Mouse (Mus musculus) embryonic fibroblast, embryonic 13.5 days (primary cell): ENCODE measurements at regions not wholly inside any gene's neighbourhood (a gene's known extent, or its start where the extent isn't known, plus 50 kb on each side); places are given as distances from the start of the nearest gene placed in this dataset.
A peak's percentile ranks its signal among the peaks of the same experiment; 100 is the strongest.

Experiments
- H3K27ac ChIP-seq: 2 replicates; pipeline ENCODE4 v1.5.1; 2012; ENCODE audit warnings: low read length, control low read depth, inconsistent platforms; ENCODE audit not compliant: insufficient read depth
- H3K4me1 ChIP-seq: 2 replicates; pipeline ENCODE4 v1.6.1; 2011; ENCODE audit warnings: low read length; ENCODE audit not compliant: control insufficient read depth, insufficient read depth
- H3K4me3 ChIP-seq: 2 replicates; pipeline ENCODE4 v1.5.1; 2011; ENCODE audit warnings: mild to moderate bottlenecking, control low read depth, low read length; ENCODE audit not compliant: insufficient read depth
- CTCF ChIP-seq: IDR thresholded peaks from 2 replicates; pipeline ENCODE4 v1.5.1; 2011; ENCODE audit warnings: mild to moderate bottlenecking, control low read depth, low read length, moderate library complexity, borderline replicate concordance; ENCODE audit not compliant: insufficient read depth
- POLR2A ChIP-seq: IDR thresholded peaks from 2 replicates; pipeline ENCODE4 v1.6.1; 2011; ENCODE audit warnings: low read depth, mild to moderate bottlenecking, control low read depth, low read length, moderate library complexity

DNA sequence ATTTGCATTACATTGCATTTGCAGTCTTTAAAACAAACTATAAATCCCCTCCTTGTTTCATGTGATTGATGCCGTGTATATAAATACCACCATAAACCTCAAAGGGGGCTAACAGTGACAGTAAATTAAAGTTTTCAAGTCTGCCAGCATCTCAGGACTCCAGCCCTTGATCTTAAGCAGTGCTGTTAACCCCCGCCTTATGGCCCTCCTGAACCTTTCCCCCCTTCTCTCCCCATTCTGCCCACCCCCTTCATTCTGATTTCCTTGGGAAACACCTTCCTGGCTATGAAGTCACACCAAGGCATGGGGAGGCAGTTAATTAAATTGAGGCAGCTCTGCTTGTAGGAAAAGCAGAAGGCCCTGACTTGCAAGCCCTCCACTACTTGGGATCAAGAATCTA lies 302.5 kb upstream of the Nr2f2 start:
- TF ChIP-seq POLR2A (no peak), CTCF (no peak)
- Histone ChIP-seq H3K4me3 (no peak overlapping the region), H3K27ac (no peak overlapping the region), H3K4me1 (no peaks in the 10 kb centered on the region)

DNA sequence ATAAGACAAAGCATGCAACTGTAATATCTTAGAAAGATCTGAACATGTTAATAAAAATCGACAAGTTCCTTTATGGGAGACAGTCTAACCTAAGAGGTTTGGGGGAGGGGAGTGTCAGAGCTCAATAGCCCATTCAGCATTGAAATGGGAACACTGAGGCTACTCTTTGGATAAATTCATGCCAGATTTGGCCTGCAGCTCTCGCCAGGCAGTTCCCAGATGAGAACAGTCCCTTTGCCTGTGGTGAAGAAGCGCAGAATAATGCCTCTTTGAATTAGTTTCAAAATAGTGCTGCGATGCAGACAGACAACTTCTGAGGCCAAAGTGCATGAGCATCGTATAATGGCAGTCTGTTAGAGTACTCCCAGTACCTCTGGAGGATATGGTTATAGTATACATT lies 293.6 kb upstream of the Nr2f2 start:
- Histone ChIP-seq H3K4me1 (no peaks in the 10 kb centered on the region), H3K27ac (no peak overlapping the region), H3K4me3 (no peak overlapping the region)
- no peak for TF ChIP-seq POLR2A
- no peak for TF ChIP-seq CTCF

DNA sequence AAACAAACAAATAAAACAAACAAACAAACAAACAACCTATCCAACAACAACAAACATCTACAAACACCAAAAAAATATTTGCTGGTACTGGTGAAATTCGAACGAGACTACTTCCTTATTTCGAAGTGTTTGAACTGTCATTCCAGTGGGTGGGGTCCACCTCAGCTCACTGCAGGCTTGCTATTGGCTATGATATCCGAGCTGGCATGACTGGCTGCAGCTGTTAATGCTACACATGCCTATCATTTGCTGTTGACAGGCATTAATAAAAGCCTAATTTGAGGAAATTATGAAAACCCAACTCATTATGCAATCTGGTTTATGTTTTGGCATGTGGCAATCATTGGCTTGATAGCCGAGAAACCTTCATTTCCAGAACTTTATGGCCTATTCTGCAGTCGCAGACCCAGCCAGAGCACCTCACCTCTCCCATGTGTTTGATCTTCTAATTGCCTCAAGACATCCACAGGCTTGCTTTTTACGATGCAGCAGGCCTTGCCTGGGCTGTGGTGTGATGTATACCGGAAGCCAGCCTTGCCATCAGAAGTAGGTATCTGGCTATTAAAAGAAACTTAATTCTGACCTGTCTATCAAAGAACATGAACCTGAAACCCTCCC lies 283.3 kb upstream of the Nr2f2 start:
- Histone ChIP-seq H3K4me3 (no peak overlapping the region), H3K4me1 (peaks cover 3% of the 10 kb centered on the region), H3K27ac (no peak overlapping the region)
- TF ChIP-seq CTCF (no peak), POLR2A (no peak)

DNA sequence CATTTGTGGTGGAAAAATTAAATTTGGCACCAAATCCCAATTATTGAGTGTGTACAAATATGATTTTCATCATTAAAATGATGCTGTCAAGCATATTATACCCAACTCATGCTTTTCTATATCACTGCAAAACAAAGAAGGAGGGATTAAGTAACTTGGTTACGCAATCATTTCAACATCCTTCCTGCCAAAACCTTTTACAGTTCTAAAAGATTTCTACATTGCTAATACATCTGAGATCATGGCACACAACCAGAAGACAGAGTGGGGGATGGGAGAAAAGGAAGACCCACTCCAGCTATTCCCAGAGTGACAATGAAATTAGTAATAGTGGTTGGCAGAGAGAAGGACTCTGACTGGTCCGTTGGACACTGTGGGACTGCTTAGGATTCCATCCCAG lies 280.3 kb upstream of the Nr2f2 start:
- Histone ChIP-seq H3K27ac (no peak overlapping the region), H3K4me3 (no peak overlapping the region), H3K4me1 (peaks cover 3% of the 10 kb centered on the region)
- TF ChIP-seq CTCF (no peak), POLR2A (no peak)

DNA sequence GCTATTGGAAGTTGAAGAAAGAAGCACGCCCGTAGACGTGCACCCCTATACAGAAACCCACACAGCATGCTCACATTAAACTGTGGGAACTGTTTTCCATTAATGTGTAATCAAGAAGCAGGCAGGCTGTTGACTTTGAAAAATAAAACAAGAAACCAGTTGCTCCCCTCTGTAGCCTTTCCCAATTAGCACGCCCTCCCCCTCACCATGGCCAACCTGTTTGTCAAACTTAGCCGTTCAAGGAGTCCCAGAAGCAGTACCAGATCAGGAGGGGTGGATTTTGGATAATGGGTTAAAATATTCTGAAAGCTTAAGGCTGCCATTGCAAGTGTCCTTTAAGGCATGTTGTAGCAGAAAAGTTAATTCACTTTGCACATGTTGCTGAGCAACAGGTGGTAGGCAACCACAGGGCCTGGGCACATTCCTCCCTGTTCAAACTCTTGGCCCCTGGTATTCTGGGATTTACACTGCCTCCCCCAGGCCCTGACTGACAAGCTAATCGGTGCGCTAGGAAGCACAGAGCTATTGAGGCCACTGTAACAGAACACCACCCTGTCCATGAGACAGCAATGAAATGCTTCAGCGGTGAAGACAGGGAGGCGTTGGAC lies 277.3 kb upstream of the Nr2f2 start:
- no peak overlapping the region for H3K27ac ChIP-seq
- TF ChIP-seq POLR2A (no peak), CTCF (no peak)
- H3K4me1 ChIP-seq, result peaks cover 3% of the 10 kb centered on the region
- no peak overlapping the region for H3K4me3 ChIP-seq

DNA sequence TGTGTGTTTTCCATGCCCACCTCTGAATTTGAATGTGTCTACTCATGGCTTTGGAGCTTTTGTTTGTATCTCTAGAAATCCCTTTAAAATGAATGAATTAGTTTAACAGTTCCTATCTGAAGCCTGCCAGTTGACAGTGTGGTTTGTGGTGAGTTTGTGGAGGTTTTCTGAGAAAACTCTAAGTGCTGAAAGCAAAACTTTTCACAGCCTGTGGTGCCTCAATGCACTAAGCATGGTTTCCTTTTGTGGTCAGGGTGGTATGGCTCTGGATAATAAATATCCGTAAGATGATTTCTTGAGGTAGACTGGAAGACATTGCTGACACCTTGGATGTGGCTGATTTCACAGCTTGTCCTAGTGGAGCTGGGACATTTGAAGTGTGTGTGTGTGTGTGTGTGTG lies 276.5 kb upstream of the Nr2f2 start:
- no peak overlapping the region for H3K27ac ChIP-seq

DNA sequence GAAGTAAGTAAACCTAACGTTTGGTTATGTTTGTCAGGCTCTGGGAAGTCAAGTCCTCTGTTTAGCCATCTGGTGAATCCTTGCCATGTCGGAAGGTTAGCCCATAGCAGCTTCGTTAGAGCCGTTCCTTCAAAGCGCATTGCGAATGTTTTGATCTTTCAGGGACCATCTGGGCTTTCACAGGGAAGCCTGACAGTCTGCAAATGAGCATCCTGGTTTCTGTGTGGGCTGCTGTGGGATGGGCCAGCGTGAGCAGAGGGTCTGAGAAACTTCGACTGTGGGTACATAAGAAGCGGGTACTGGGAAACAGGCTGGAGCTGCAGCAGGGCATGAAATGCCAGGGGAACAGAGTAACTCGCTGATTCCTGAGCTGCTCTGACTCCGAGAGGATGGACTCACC lies 274.7 kb upstream of the Nr2f2 start:
- Histone ChIP-seq H3K27ac (no peak overlapping the region), H3K4me1 (peaks cover 4% of the 10 kb centered on the region; the same call in 1 of the 2 replicates), H3K4me3 (no peak overlapping the region)
- TF ChIP-seq POLR2A, result no peak
- TF ChIP-seq CTCF, result no peak

More for the DNA sequence above, 276.5 kb upstream of the Nr2f2 start:
- TF ChIP-seq CTCF (no peak), POLR2A (no peak)
- Histone ChIP-seq H3K4me1 (peaks cover 3% of the 10 kb centered on the region), H3K4me3 (no peak overlapping the region)

DNA sequence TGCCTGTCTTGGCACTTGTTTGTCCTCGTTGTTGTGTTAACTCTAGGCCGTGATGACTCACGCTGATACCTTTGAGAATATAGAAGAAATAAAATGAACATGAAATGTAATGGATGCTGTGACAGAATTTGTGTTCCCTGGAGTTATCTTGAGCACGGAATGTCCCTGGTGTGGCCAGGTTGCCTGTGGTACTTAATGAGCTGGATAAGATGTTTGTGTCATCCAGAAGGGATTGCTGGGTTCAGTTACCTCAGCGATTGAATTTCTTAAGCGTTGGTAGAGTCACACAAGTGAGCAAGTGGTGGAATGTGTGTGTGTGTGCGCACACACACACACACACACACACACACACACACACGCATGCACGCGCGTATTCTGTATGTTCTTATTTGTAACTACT lies 274.0 kb upstream of the Nr2f2 start:
- TF ChIP-seq POLR2A, result no peak
- no peak for TF ChIP-seq CTCF
- Histone ChIP-seq H3K4me1 (peaks cover 4% of the 10 kb centered on the region; the same call in 1 of the 2 replicates), H3K4me3 (no peak overlapping the region), H3K27ac (no peak overlapping the region)

DNA sequence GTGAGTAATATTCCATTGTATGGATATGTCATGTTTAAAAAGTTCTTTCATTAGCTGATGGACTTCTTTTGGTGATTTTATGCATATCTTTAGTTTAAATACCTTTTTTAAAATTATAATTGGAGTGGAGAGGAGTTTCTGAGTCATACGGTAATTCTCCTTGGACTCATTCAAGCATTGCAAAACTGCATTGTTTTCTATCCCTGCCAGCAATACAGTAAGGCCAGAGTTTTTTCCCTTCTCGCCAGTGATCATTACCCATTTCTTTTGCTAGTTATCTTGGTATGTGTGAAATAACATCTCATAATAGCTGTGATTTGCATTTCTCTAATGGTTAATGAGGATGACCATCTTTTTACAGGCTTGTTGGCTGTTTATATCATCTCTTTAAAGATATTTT lies 271.6 kb upstream of the Nr2f2 start:
- Histone ChIP-seq H3K4me3 (no peak overlapping the region), H3K4me1 (peaks cover 13% of the 10 kb centered on the region; the same call in 1 of the 2 replicates), H3K27ac (no peak overlapping the region)
- TF ChIP-seq POLR2A, result no peak
- no peak for TF ChIP-seq CTCF

DNA sequence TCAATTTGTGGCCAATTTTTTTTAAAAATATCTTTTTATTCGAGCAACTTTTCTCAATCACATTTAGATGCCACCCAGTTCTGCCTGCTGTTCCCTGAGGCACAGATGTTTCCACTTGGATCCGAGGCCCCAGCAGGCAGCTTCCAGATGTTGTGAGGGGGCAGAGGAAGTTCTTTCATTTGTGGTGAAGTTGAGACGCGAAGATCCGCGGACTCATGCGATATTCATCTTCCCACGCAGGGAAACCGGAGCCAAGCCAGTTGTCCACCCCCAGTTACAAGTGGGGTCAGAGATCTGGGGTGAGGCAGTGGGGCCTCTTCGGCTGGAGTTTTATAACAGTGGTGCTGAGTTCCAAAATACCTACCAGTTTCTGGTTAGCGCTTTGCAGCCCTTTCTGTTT lies 267.5 kb upstream of the Nr2f2 start:
- H3K4me3 ChIP-seq, result no peak overlapping the region
- peak overlapping the region; percentile 81 for H3K27ac ChIP-seq
- TF ChIP-seq POLR2A (no peak), CTCF (no peak)
- peaks cover 16% of the 10 kb centered on the region; the same call in 1 of the 2 replicates for H3K4me1 ChIP-seq

DNA sequence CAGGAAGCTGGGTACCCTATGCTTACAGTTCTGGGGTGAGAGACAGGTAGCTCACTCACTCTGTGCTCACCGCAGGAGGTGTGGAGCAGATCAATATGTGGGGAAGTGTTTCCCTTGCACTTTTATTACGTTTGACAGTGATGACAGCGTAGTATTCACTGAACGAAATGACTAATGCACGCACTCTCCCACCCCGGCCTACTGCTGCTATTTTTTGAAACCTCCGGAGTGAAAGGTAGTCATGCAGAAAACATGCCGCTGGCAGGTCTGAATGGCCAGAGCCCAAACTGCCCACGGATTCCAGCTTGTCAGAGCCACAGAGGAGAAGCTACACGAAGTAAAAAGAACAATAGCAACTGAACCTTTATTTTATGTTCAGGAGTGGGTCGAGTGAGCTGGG lies 267.0 kb upstream of the Nr2f2 start:
- Histone ChIP-seq H3K4me1 (peaks cover 16% of the 10 kb centered on the region; the same call in 1 of the 2 replicates), H3K27ac (peak overlapping the region; percentile 81), H3K4me3 (no peak overlapping the region)
- TF ChIP-seq POLR2A (0 out of 2 replicates have a peak, but pooled peaks have one; percentile 18), CTCF (no peak)
